Mouse (Mus musculus) layer of hippocampus, adult 8-10 months (tissue): Measurements from ENCODE around the gene Aldh3b3. TPM values are rescaled to one million over a fixed set of nuclear protein-coding genes. Genes with fewer than 3 reads are reported as not detected.

Source experiments
- DNase-seq, 2 experiments: peaks; one replicate each; pipeline ENCODE4 v3.0.0; 2022; ENCODE audit warnings: low spot score in 2 of 2
- total RNA-seq, 4 experiments: library from RNA; stranded (reverse); gene quantifications; 2 replicates each; pipeline ENCODE4 v1.2.4; 2022

The Aldh3b3 gene
- not detected for total RNA-seq

- no peak for DNase-seq
These were observed at the start of gene Aldh3b3 for GRCm38 (mm10) chr19:3958470-3958869. Gene Aldh3b3, plus strand, starts transcription at chr19:3958645.

GRCm38 (mm10) chr19:3910206-3910605, 48.2 kb upstream of the Aldh3b3 start:
- DNase-seq, result no peak

GRCm38 (mm10) chr19:3912337-3913204, 45.9 kb upstream of the Aldh3b3 start, which contains the start of gene Ndufs8:
Gene Ndufs8, minus strand, starts transcription at chr19:3912774.
- DNase-seq, result peak; percentile 94 to 98

GRCm38 (mm10) chr19:3913692-3914091, 44.8 kb upstream of the Aldh3b3 start:
- no peak for DNase-seq

GRCm38 (mm10) chr19:3914535-3914934, 43.9 kb upstream of the Aldh3b3 start:
- no peak for DNase-seq

- no peak for DNase-seq
These were observed 41.7 kb upstream of the Aldh3b3 start for GRCm38 (mm10) chr19:3916727-3917126.

GRCm38 (mm10) chr19:3919928-3920327, 38.5 kb upstream of the Aldh3b3 start:
- no peak for DNase-seq

- no peak for DNase-seq
These were observed 35.6 kb upstream of the Aldh3b3 start for GRCm38 (mm10) chr19:3922661-3923371.

- no peak for DNase-seq
These were observed 34.9 kb upstream of the Aldh3b3 start for GRCm38 (mm10) chr19:3923586-3923985.

- no peak for DNase-seq
These were observed 34.3 kb upstream of the Aldh3b3 start for GRCm38 (mm10) chr19:3924190-3924589.

GRCm38 (mm10) chr19:3924868-3925267, 33.6 kb upstream of the Aldh3b3 start:
- DNase-seq, result no peak

- no peak for DNase-seq
These were observed 32.6 kb upstream of the Aldh3b3 start for GRCm38 (mm10) chr19:3925859-3926258.

GRCm38 (mm10) chr19:3926279-3926678, 32.2 kb upstream of the Aldh3b3 start:
- DNase-seq, result no peak

- DNase-seq, result no peak
These were observed 31.8 kb upstream of the Aldh3b3 start for GRCm38 (mm10) chr19:3926685-3927084.

GRCm38 (mm10) chr19:3927989-3928388, 30.5 kb upstream of the Aldh3b3 start:
- no peak for DNase-seq

- no peak for DNase-seq
These were observed 29.7 kb upstream of the Aldh3b3 start for GRCm38 (mm10) chr19:3928779-3929178.

- peak in 1 of 2 experiments; percentile 72 for DNase-seq
These were observed 29.1 kb upstream of the Aldh3b3 start, which contains the start of gene Aldh3b1 for GRCm38 (mm10) chr19:3929211-3929941. Gene Aldh3b1, minus strand, starts transcription at chr19:3929808.

GRCm38 (mm10) chr19:3930262-3931057, 28.0 kb upstream of the Aldh3b3 start:
- DNase-seq, result no peak

GRCm38 (mm10) chr19:3931716-3932115, 26.7 kb upstream of the Aldh3b3 start:
- no peak for DNase-seq

GRCm38 (mm10) chr19:3935032-3935895, 23.2 kb upstream of the Aldh3b3 start, which contains the start of gene Unc93b1:
Gene Unc93b1, plus strand, starts transcription at chr19:3935186.
- DNase-seq, result no peak
